Mouse (Mus musculus): ENCODE data around the gene Srrt. TPM values are rescaled to one million over a fixed set of nuclear protein-coding genes. Genes with fewer than 3 reads are reported as not detected.

Gene Srrt
- polyA plus RNA-seq, 1 experiment from 2014 or later: 86.7 TPM

Small RNAs within 50 kb of the gene (microRNA-seq; reads per million reads assigned to microRNA genes)
- gene Mir7036 (not detected), gene Mir8116 (2.1 reads per million)

Other genes starting within 250 kb of the Srrt start
- 0.05 TPM in 1 of 2 replicates, not detected in the other for gene Serpine1, start 235.4 kb downstream of the Srrt start, polyA plus RNA-seq (2015; fragmentation: Nextera tagmentation; extraction: Ambion mirVana)
- 8.4 and 9.9 TPM in 2 replicates for gene Trim56, start 191.5 kb downstream of the Srrt start, polyA plus RNA-seq (2015; fragmentation: Nextera tagmentation; extraction: Ambion mirVana)
- not detected in 2 replicates for gene Muc3, start 158.4 kb downstream of the Srrt start, polyA plus RNA-seq (2015; fragmentation: Nextera tagmentation; extraction: Ambion mirVana)
- 0.05 TPM in 1 of 2 replicates, not detected in the other for gene Muc3a, start 95.3 kb downstream of the Srrt start, polyA plus RNA-seq (2015; fragmentation: Nextera tagmentation; extraction: Ambion mirVana)
- 15.9 and 16.6 TPM in 2 replicates for gene Ache, start 20.2 kb downstream of the Srrt start, polyA plus RNA-seq (2015; fragmentation: Nextera tagmentation; extraction: Ambion mirVana)
- 8.4 TPM in 2 replicates for gene Ufsp1, start 13.0 kb downstream of the Srrt start, polyA plus RNA-seq (2015; fragmentation: Nextera tagmentation; extraction: Ambion mirVana)
- 10.1 and 10.6 TPM in 2 replicates for gene Trip6, start 6.7 kb upstream of the Srrt start, polyA plus RNA-seq (2015; fragmentation: Nextera tagmentation; extraction: Ambion mirVana)
- gene Slc12a9, start 25.9 kb upstream of the Srrt start, polyA plus RNA-seq (2015; fragmentation: Nextera tagmentation; extraction: Ambion mirVana): 2.8 and 3.2 TPM in 2 replicates
- 5.6 and 8.1 TPM in 2 replicates for gene Ephb4, start 42.4 kb upstream of the Srrt start, polyA plus RNA-seq (2015; fragmentation: Nextera tagmentation; extraction: Ambion mirVana)
- gene Zan, start 169.4 kb upstream of the Srrt start, polyA plus RNA-seq (2015; fragmentation: Nextera tagmentation; extraction: Ambion mirVana): 0.12 and 0.16 TPM in 2 replicates
- 45.7 and 46.1 TPM in 2 replicates for gene Pop7, start 194.8 kb upstream of the Srrt start, polyA plus RNA-seq (2015; fragmentation: Nextera tagmentation; extraction: Ambion mirVana)
- gene Gigyf1, start 210.9 kb upstream of the Srrt start, polyA plus RNA-seq (2015; fragmentation: Nextera tagmentation; extraction: Ambion mirVana): 3.3 and 3.7 TPM in 2 replicates
- gene Epo, start 225.6 kb upstream of the Srrt start, polyA plus RNA-seq (2015; fragmentation: Nextera tagmentation; extraction: Ambion mirVana): 0.96 and 1.2 TPM in 2 replicates
- 139 and 159 TPM in 2 replicates for gene Gnb2, start 225.8 kb upstream of the Srrt start, polyA plus RNA-seq (2015; fragmentation: Nextera tagmentation; extraction: Ambion mirVana)
- gene Actl6b, start 245.8 kb upstream of the Srrt start, polyA plus RNA-seq (2015; fragmentation: Nextera tagmentation; extraction: Ambion mirVana): 0.14 and 0.16 TPM in 2 replicates